Mouse (Mus musculus) myocyte (in vitro differentiated cells): ENCODE measurements around the gene Smim4. TPM values are rescaled to one million over a fixed set of nuclear protein-coding genes. Genes with fewer than 3 reads are reported as not detected.

Experiments
- H3K27me3 ChIP-seq: one replicate; pipeline ENCODE4 v1.6.1; 2011; ENCODE audit not compliant: control insufficient read depth, insufficient read depth, insufficient read length
- H3K36me3 ChIP-seq: one replicate; pipeline ENCODE4 v1.6.1; 2011; ENCODE audit not compliant: control insufficient read depth, insufficient read depth
- H3K4me2 ChIP-seq: one replicate; pipeline ENCODE4 v1.6.1; 2011; ENCODE audit warnings: low read depth, control low read depth
- H3K4me3 ChIP-seq: one replicate; pipeline ENCODE4 v1.5.1; 2011; ENCODE audit warnings: mild to moderate bottlenecking, control low read depth, moderate library complexity
- H3K79me2 ChIP-seq: one replicate; pipeline ENCODE4 v1.6.1; 2011; ENCODE audit not compliant: control insufficient read depth, insufficient read depth
- H3ac ChIP-seq: one replicate; pipeline ENCODE4 v1.6.1; 2011; ENCODE audit not compliant: control insufficient read depth, insufficient read length
- CEBPB ChIP-seq: IDR thresholded peaks from 2 replicates; pipeline ENCODE4 v1.6.1; 2011; ENCODE audit warnings: mild to moderate bottlenecking, moderate library complexity; ENCODE audit not compliant: poor library complexity, insufficient read depth, severe bottlenecking
- E2F4 ChIP-seq: IDR thresholded peaks from one replicate; pipeline ENCODE4 v1.6.1; 2011; ENCODE audit warnings: mild to moderate bottlenecking, control low read depth, moderate library complexity; ENCODE audit not compliant: insufficient read depth
- MAX ChIP-seq: IDR thresholded peaks from one replicate; pipeline ENCODE4 v1.6.1; 2011; ENCODE audit warnings: low read depth, mild to moderate bottlenecking, control low read depth
- MYOD1 ChIP-seq, 3 experiments: IDR thresholded peaks; one replicate each; pipeline ENCODE4 v1.6.1; 2011; ENCODE audit warnings: control low read depth in 2 of 3, low read depth in 2 of 3, mild to moderate bottlenecking in 2 of 3, moderate library complexity in 1 of 3; ENCODE audit not compliant: insufficient read length in 2 of 3, control insufficient read depth in 1 of 3
- MYOG ChIP-seq, 3 experiments: IDR thresholded peaks; one replicate each; pipeline ENCODE4 v1.6.1; 2011; ENCODE audit warnings: control low read depth in 2 of 3, low read depth in 2 of 3, mild to moderate bottlenecking in 2 of 3; ENCODE audit not compliant: insufficient read length in 2 of 3, control insufficient read depth in 1 of 3, insufficient read depth in 1 of 3
- POLR2A ChIP-seq: IDR thresholded peaks from one replicate; pipeline ENCODE4 v1.6.1; 2011; ENCODE audit warnings: low read depth, mild to moderate bottlenecking, control low read depth, moderate library complexity; ENCODE audit not compliant: insufficient read length
- POLR2AphosphoS2 ChIP-seq: IDR thresholded peaks from one replicate; pipeline ENCODE4 v1.6.1; 2011; ENCODE audit warnings: low read depth, control low read depth; ENCODE audit not compliant: insufficient read length
- REST ChIP-seq: IDR thresholded peaks from one replicate; pipeline ENCODE4 v1.6.1; 2011; ENCODE audit warnings: mild to moderate bottlenecking, control low read depth, moderate library complexity; ENCODE audit not compliant: insufficient read depth, insufficient read length
- SRF ChIP-seq: IDR thresholded peaks from one replicate; pipeline ENCODE4 v1.6.1; 2011; ENCODE audit warnings: low read depth; ENCODE audit not compliant: control insufficient read depth, insufficient read length
- TCF12 ChIP-seq: IDR thresholded peaks from one replicate; pipeline ENCODE4 v1.6.1; 2011; ENCODE audit warnings: mild to moderate bottlenecking, control low read depth; ENCODE audit not compliant: poor library complexity, insufficient read depth, severe bottlenecking
- TCF3 ChIP-seq: IDR thresholded peaks from one replicate; pipeline ENCODE4 v1.6.1; 2011; ENCODE audit warnings: low read depth, control low read depth; ENCODE audit not compliant: insufficient read length
- USF1 ChIP-seq: IDR thresholded peaks from one replicate; pipeline ENCODE4 v1.6.1; 2011; ENCODE audit warnings: low read depth, mild to moderate bottlenecking, control low read depth, moderate library complexity
- polyA plus RNA-seq: library from polyadenylated mRNA; unstranded; fragments of >200 nt; fragmentation: generic; extraction: Trizol; gene quantifications from one replicate; pipeline ENCODE4 v1.2.1, GENCODE M21; 2012; ENCODE audit warnings: missing spikeins

Smim4 gene
- polyA plus RNA-seq: 91.4 TPM

- Histone ChIP-seq H3K4me2 (peak within 1 kb of the TSS; percentile 81), H3K27me3 (no peaks in the 10 kb centered on the region), H3K4me3 (peak within 1 kb of the TSS; percentile 94), H3ac (peak within 1 kb of the TSS; percentile 29), H3K36me3 (peaks cover 3% of the 10 kb centered on the region), H3K79me2 (peaks cover 28% of the 10 kb centered on the region)
- TF ChIP-seq MYOG (IDR thresholded peaks at IDR 0.05; ENCODE audit: control insufficient read depth in 1 of 3, insufficient read depth in 1 of 3, insufficient read length in 2 of 3, low read depth in 2 of 3): no peak
- TF ChIP-seq TCF12: no peak
- TF ChIP-seq E2F4: peak; percentile 75
- peak; percentile 88 for TF ChIP-seq POLR2AphosphoS2
- peak; percentile 87 for TF ChIP-seq POLR2A
- no peak for TF ChIP-seq REST
- no peak for TF ChIP-seq TCF3
- TF ChIP-seq MYOD1 (IDR thresholded peaks at IDR 0.05; ENCODE audit: control insufficient read depth in 1 of 3, insufficient read length in 2 of 3, low read depth in 2 of 3): no peak
- TF ChIP-seq MAX: no peak
- no peak for TF ChIP-seq CEBPB
- no peak for TF ChIP-seq USF1
Observed at GRCm38 (mm10) chr14:31128826-31129219, at the start of gene Smim4. TSS of gene Smim4 (minus strand) at chr14:31128956.

- TF ChIP-seq SRF (no peak), USF1 (no peak), MYOG (IDR thresholded peaks at IDR 0.05; ENCODE audit: control insufficient read depth in 1 of 3, insufficient read depth in 1 of 3, insufficient read length in 2 of 3, low read depth in 2 of 3) (peak in 1 of 3 experiments; percentile 69), TCF3 (no peak), CEBPB (no peak), E2F4 (no peak), MAX (no peak), REST (no peak), TCF12 (no peak), POLR2A (no peak), POLR2AphosphoS2 (peak; percentile 47), MYOD1 (IDR thresholded peaks at IDR 0.05; ENCODE audit: control insufficient read depth in 1 of 3, insufficient read length in 2 of 3, low read depth in 2 of 3) (peak in 2 of 3 experiments; percentile 58 to 81)
- Histone ChIP-seq H3K36me3 (peaks cover 56% of the 10 kb centered on the region), H3K79me2 (peaks cover 4% of the 10 kb centered on the region), H3K4me3 (no peak overlapping the region), H3K27me3 (no peaks in the 10 kb centered on the region), H3K4me2 (no peak overlapping the region), H3ac (no peak overlapping the region)
Observed at GRCm38 (mm10) chr14:31177715-31178114, 49.0 kb upstream of the Smim4 start.

- Histone ChIP-seq H3K79me2 (peaks cover 4% of the 10 kb centered on the region), H3K36me3 (peaks cover 57% of the 10 kb centered on the region), H3K4me3 (no peak overlapping the region), H3K27me3 (no peaks in the 10 kb centered on the region), H3ac (no peak overlapping the region), H3K4me2 (no peak overlapping the region)
- TF ChIP-seq USF1: no peak
- no peak for TF ChIP-seq MYOD1 (IDR thresholded peaks at IDR 0.05; ENCODE audit: control insufficient read depth in 1 of 3, insufficient read length in 2 of 3, low read depth in 2 of 3)
- TF ChIP-seq CEBPB: no peak
- TF ChIP-seq POLR2AphosphoS2: no peak
- no peak for TF ChIP-seq POLR2A
- TF ChIP-seq SRF: no peak
- TF ChIP-seq MAX: no peak
- TF ChIP-seq TCF12: no peak
- TF ChIP-seq E2F4: no peak
- TF ChIP-seq TCF3: no peak
- no peak for TF ChIP-seq MYOG (IDR thresholded peaks at IDR 0.05; ENCODE audit: control insufficient read depth in 1 of 3, insufficient read depth in 1 of 3, insufficient read length in 2 of 3, low read depth in 2 of 3)
- no peak for TF ChIP-seq REST
Observed at GRCm38 (mm10) chr14:31177287-31177686, 48.5 kb upstream of the Smim4 start.

GRCm38 (mm10) chr14:31173537-31173936 lies 44.8 kb upstream of the Smim4 start:
- Histone ChIP-seq H3K4me3 (no peak overlapping the region), H3K79me2 (no peaks in the 10 kb centered on the region), H3K36me3 (peaks cover 48% of the 10 kb centered on the region), H3K27me3 (no peaks in the 10 kb centered on the region), H3K4me2 (no peak overlapping the region), H3ac (no peak overlapping the region)
- no peak for TF ChIP-seq MAX
- peak; percentile 43 for TF ChIP-seq POLR2AphosphoS2

GRCm38 (mm10) chr14:31172781-31173455 lies 44.2 kb upstream of the Smim4 start:
- no peak for TF ChIP-seq CEBPB
- TF ChIP-seq E2F4: no peak
- no peak for TF ChIP-seq TCF12
- no peak for TF ChIP-seq REST
- no peak for TF ChIP-seq POLR2AphosphoS2
- TF ChIP-seq POLR2A: peak; percentile 23
- TF ChIP-seq TCF3: no peak
- Histone ChIP-seq H3K79me2 (no peaks in the 10 kb centered on the region), H3ac (no peak overlapping the region), H3K4me3 (no peak overlapping the region), H3K36me3 (peaks cover 48% of the 10 kb centered on the region), H3K4me2 (no peak overlapping the region), H3K27me3 (no peaks in the 10 kb centered on the region)
